Mouse (Mus musculus) lung, postnatal 4 days (tissue): ENCODE measurements at regions not wholly inside any gene's neighbourhood (a gene's known extent, or its start where the extent isn't known, plus 50 kb on each side); places are given as distances from the start of the nearest gene placed in this dataset.

Source experiments
- DNase-seq, 2 experiments: peaks; one replicate each; pipeline ENCODE4 v3.0.0; 2021

DNA sequence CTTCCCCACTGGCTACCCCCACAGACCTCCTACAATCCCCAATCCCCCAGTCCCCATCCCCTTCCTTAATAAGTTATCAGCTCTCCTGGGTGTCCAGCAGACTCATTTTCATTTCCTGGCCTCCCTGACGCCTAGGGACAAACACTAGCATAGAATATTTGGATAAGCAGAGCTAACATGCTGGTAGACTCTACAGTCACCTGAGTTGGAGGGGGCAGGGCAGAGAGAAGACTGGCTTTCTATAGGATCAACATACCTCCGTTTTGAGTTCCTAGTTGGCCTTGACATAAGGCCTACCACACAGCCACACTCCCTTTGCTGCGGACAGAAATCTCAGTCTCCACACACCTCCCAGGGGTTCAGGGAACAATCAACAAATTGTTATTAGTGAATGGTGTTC, 205.2 kb upstream of the Rreb1 start:
- DNase-seq = no peak

GRCm38 (mm10) chr13:37579231-37579630, 199.0 kb upstream of the Rreb1 start:
- DNase-seq = no peak

DNA sequence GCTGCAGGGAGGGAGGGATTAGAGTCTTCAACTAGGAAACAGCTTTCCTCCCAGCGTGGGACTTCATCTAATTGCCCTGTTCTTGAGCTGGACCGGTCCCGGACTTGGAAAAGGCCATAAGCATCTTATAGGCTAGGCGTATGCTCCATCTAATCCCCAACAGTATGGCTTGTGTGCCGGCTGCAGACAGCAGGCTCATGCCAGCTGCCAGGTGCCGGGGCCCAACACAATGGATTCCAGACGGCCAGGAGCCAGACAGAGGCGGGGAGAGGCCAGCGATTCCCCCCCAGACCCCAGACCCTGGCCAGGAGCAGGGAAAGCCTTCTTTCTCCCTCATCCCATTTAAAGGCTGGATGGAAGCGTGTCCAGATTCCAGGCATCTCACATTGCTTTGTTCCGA, 198.4 kb upstream of the Rreb1 start:
- no peak for DNase-seq

DNA sequence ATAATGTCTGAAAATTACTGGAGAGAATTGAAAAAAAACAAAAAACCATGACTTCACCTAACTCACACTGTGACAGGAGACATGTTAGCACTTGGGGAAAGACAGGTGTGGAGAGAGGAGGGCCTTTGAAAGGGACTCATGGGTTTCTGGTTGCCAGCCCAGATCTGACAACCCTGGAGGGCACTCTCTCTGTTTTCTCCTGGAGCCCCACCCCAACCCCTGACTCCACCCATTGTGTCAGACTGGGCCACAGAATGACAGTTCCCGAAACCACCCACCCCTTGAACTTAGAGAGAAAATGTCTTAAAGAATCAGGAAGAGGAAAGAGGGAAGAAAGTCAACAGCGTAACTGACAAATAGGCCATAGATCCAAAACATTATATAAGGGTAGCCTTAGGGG, 197.4 kb upstream of the Rreb1 start:
- DNase-seq = peak in 1 of 2 experiments; percentile 55

GRCm38 (mm10) chr13:37581374-37581773, 196.8 kb upstream of the Rreb1 start:
- DNase-seq = no peak

DNA sequence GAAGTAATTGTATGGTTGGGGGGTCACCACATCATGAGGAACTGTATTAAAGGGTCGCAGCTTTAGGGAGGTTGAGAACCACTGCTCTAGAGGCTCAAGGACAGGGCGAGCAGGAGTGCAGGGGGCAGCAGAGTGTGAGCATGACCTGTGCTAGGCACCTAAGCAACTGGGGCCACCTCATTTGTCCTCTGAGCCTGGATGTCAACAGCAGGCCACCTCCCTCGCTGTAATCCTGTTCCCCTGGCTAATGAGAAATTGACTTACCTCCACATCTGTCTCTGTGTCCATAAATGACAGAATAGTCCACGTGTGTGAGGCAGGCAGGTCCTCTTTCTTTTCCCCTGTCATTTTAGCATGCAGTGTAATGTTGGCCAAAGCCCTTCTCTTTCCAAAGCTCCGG, 192.7 kb upstream of the Rreb1 start:
- DNase-seq = no peak

DNA sequence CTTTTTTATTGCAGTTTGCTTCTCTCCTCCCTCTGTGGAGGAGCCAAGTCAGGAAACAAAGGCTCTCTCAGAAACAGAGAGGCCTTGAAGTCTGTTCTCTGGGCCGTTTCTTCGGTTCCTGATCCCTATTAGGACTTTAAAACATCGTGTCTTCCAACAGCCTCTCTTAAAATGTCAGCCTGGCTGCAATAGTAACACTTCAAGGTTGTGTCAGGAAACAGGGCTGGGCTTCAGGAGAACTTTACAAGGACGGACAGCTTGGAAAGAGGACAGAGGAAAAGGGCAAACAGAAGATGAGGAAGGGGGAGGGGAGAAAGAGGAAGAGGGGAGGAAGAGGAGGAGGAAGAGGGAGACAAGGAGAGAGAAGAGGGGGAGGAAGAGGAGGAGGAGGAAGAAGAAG, 191.7 kb upstream of the Rreb1 start:
- no peak for DNase-seq

DNA sequence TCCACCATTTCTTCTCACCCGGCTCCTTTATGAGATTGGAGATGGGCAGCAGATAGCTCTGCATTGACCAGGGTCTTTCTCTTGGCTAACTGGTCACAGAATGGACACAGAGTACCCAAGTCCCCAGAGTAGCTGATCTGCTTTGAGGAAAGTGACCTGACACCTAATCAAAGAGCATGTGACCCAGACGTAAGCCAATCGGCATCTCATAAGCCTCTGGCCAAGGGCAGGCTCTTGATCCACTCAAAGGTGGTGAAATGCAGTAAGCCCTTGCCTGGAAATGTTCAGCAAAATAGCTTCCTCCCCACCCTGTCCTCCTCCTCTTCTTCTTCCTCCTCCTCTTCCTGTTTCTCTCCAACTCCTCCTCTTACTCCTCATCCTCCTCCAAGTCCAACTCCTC, 190.3 kb upstream of the Rreb1 start:
- no peak for DNase-seq

- DNase-seq = no peak
These were observed 189.5 kb upstream of the Rreb1 start for GRCm38 (mm10) chr13:37588528-37589176.

- no peak for DNase-seq
These were observed 186.1 kb upstream of the Rreb1 start for GRCm38 (mm10) chr13:37592149-37592548.

GRCm38 (mm10) chr13:37595196-37595595, 183.0 kb upstream of the Rreb1 start:
- DNase-seq = no peak

- no peak for DNase-seq
These were observed 180.6 kb upstream of the Rreb1 start for GRCm38 (mm10) chr13:37597575-37597974.

DNA sequence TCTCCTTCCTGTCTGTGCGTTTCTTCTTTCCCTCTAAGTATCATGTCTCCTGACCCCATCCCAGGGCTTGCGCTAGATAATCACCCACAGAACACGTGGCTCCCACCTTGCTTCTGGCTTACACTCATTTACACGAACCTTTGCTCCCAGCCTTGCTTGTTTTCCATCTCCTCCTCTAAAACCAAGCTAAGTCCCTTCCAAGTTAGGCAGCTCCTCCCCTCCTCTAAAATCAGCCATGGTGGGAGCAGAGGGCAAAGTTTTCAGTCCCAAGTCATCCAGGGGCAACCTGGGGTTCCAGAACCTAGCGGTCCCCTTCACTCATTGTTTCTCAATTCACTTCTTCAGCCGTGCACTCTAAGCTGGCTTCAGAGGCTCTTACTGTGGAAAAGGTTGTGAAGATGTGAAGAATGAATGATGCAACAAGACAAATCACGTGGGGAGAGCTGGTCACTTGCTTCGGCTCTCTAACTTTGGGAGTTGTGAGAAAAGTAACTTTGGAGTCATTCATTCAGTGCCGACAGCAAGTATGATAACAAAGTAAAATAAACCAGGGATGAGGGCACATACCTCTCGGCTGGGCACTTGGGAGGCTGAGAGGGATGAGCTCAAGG, 179.9 kb upstream of the Rreb1 start:
- DNase-seq = no peak

- no peak for DNase-seq
These were observed 178.5 kb upstream of the Rreb1 start for GRCm38 (mm10) chr13:37599679-37600078.

DNA sequence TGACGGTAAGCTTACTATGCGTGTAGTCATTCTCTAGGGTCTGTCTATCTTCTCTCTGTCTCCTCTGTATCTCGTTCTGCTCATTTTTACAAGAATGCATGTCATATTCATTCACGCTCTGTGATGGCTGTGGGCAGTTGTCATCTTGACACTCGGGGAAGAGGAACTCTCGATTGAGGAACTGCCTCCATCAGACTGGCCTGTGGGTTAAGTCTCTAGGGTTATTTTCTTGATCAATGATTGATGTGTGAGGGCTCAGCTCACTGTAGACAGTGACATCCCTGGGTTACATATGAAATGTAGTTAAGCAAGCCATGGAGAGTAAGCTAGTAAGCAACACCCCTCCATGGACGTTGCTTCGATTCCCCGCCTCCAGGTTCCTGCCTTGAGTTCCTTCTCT, 178.0 kb upstream of the Rreb1 start:
- peak in 1 of 2 experiments; percentile 17 for DNase-seq

DNA sequence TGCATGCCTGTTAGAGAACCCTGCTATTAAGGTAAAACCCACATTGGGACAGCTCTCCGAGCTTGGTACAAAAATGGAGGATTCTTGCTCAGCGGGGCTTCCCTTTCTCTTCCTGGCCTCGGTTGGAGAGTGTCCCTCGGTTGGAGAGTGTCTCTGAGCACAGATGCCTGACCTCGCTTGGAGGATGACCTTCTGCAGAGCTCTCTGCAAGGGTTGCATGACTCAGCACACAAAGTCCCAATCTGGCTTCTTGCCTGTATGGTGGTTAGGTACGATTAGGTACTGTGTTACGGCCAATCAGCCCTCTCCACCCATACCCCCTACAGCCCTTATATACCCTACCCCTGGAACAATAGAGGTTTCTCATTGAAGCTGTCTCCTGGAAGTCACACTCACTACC, 177.1 kb upstream of the Rreb1 start:
- no peak for DNase-seq

DNA sequence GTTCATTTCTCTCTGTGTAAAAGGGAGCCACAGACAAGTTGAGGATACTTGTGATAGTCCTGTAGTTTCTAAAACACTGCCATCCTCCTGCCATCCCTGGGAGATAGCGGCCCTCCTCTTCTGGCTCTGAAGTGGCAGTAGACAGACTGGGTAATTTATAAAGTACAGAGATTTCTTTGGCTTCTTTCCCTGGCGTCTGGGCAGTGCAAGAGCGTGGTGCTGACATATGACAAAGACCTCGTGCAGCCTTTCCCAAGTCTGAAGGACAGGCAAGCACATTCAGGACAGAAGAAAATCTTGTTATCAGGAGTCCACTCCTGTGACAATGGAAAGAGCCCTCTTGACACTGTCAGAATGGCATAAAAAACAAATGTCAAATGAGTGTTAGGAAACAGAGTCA, 175.9 kb upstream of the Rreb1 start:
- no peak for DNase-seq

DNA sequence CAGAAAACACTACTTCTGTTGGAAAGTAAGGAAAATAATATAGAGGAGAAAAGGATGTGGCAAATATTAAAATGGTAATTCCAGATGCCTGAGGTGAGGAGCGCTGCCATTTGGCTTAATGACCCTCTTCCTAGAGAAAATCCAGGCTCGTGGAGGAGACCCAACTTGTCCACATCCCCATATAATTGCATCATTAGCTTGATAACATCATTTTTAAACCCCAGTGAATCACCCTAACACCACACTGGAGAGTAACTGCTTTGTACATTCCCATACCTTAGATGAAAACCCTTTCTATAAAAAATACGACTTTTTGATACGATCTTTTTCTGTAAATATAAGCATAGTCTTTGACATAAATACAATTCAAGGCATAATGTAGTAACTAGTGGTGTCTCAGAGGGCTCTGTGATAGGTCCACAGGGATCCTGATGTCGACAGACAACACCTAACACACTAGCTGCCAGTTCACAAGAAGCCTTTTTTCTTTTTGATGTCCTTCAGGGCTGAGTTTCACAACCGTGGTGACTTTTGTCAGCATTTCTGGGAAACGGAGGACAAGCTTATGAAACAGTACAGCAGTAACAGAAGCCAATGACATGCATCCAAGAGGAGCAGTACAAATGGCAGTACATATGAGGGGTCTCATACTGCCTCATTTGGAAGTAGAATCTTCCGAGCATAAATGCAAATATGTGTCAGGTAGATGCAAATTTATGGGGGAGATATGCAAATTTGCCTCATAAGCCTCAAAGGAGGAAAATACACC, 174.8 kb upstream of the Rreb1 start:
- no peak for DNase-seq

- DNase-seq = no peak
These were observed 171.9 kb upstream of the Rreb1 start for GRCm38 (mm10) chr13:37606250-37606649.

- DNase-seq = no peak
These were observed 169.1 kb upstream of the Rreb1 start for GRCm38 (mm10) chr13:37609085-37609484.

- no peak for DNase-seq
These were observed 166.8 kb upstream of the Rreb1 start for GRCm38 (mm10) chr13:37611387-37611786.

GRCm38 (mm10) chr13:37617015-37617414, 161.2 kb upstream of the Rreb1 start:
- no peak for DNase-seq

DNA sequence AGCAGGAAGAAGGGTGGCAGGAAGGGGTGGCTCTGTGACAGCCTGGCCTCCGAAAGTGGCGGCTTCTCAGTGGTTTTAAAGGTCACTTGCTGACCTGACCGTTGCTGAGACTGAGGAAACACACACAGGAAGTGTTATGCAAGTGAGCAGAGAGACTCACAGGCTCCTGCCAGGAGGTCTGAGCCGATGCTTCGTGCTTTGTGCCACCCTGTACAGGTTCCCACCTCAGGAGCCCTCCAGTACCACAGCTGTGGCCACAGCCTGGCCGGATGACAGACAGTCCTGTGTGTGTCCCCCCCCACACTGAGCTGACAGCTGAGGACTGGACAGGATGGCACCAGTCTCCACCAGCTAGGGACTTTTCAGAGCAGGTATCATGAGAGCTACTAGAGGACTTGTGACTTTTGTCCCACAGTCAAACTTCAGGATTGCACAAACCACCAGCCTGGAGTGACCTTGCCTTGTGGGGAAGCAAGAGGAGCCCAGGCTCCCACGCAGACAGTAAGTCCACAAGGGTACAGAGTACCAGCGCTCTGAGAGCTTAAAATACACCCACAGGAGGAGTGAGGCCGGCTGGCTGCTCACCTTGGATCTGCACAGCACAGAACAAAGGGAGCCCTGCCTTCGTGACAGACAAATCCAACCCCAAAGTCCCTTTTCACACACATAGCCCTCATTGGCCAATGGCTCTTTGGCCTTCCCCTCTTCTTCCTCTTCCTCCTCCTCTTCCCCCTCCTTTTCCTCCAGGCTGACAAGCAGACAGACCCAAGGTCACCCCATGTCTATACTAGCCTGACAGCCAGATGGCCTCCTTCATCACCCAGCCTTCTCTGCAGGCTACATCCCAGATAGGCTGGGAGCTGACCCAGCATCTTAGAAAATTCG, 158.1 kb upstream of the Rreb1 start:
- peak; percentile 74 to 80 for DNase-seq
